Mouse (Mus musculus) right cerebral cortex, postnatal 25 days (tissue): Measurements from ENCODE around the gene Pgs1.

ENCODE experiments used
- DNase-seq: peaks from one replicate; pipeline ENCODE4 v3.0.0; 2022

Gene Pgs1

DNA sequence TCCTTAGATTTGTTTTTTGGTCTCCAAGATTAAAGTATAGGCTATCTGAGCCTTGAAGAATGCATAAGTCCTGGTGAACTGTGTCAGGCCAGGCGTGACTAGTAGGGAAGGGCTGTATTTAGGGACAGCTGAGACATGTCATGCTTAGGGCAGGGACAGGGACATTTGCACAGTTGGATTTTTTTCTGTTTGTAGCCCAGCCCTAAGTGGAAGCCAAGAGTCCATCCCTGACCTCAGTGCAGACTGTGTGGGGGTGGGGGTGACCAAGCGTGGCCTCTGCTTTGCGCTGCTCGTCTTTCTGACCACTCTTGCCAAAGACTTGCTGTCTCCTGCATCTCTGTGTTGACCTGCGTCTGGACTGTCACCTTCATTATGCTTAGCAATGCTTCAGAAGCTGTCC lies 18.1 kb downstream of the Pgs1 start:
- DNase-seq = no peak

GRCm38 (mm10) chr11:118007460-118008143 lies 21.5 kb downstream of the Pgs1 start:
- no peak for DNase-seq

GRCm38 (mm10) chr11:118008144-118008805 lies 22.2 kb downstream of the Pgs1 start:
- DNase-seq = no peak

- DNase-seq = no peak
Measured at GRCm38 (mm10) chr11:118008843-118009242, 22.8 kb downstream of the Pgs1 start.

DNA sequence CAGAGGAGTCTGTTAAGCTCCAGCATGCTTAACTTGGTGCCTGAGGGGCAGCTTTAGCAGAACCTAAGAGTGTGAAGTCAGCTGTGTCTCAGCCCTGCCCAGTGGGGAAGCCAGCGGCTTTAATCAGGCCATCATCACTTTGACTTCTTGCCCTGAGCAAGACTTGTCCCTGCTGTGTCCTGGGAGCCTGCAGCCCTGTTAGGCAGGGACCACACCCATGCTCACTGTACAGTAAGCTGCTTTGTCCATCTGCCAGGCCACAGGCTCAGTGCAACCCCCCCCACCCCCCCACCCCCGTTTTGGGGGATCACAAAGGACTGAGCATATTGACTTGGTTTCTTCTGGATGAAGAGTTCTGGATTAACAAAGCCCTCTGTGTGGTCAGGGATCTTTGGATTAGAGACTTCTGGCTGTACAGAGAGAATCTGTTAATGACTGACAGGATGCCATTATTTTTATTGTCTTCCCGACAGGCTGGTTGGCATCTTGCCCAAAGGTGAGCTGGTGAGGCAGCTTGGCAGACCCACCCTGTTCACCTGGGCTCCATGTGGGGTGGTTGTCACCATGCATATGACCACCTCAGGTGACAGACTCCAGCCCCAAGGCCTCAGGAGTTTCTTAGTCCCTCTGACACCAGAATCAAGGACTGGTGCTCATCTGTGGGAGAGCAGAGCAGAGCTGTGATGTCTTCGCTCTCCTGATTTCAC lies 23.9 kb downstream of the Pgs1 start:
- DNase-seq = no peak

DNA sequence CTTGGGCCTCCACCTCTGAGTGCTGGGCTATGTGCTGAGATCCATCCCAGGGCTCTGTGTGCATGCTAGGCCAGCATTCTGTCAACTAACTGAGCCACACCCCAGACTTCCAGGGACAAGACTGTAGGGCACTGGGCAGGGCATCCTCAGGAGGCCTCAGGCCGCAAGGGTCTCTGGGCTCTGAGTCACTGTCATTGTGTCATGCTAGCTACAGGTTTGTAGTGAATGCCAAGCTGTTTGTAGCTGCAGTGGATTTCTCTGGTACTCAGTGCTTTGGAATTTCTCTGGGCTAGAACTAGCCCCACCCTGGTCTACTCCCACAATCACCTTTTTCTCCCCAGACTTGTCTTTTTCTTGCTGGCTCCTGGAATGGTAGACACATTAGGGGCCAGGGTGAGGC lies 26.5 kb downstream of the Pgs1 start:
- no peak for DNase-seq

DNA sequence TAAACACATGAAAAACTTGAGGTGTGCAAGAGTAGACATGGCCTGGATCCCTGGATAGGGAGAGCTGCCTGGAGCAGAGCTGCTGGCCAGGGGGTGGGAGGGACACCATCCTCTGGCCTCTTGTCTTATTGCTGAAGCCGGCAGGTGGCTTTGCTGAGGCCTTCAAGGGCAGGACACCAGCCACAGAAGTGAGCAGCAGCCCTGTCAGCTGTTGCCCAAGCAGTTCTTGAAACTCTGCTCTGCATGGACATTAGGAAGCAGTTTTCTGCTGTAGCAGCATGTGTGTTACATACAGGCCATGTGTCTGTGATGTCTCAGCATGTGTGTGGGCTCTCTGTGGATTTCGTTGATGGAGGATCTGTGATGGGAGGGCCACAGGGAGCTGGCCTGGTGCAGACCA lies 27.2 kb downstream of the Pgs1 start:
- DNase-seq = no peak

- no peak for DNase-seq
Measured at GRCm38 (mm10) chr11:118014391-118014995, 28.4 kb downstream of the Pgs1 start.

GRCm38 (mm10) chr11:118015381-118016145 lies 29.5 kb downstream of the Pgs1 start:
- no peak for DNase-seq

DNA sequence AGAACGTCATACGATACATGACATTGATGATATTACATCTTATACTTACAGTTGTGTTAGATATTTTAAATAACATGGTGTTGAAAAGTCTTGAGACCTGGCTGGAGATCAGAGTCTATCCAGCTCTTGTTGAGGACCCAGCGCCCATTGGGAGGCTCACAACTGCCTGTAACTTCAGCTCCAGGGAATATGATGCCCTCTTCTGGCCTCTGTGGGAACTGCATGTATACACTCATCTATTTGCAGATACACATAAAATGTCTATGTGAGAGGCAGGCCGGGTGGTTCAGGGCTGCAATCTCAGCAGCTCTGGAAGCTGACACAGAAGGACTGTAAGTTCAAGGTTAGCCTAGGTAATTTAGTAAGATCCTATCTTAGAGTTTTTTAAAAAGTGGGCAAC lies 32.2 kb downstream of the Pgs1 start:
- no peak for DNase-seq

DNA sequence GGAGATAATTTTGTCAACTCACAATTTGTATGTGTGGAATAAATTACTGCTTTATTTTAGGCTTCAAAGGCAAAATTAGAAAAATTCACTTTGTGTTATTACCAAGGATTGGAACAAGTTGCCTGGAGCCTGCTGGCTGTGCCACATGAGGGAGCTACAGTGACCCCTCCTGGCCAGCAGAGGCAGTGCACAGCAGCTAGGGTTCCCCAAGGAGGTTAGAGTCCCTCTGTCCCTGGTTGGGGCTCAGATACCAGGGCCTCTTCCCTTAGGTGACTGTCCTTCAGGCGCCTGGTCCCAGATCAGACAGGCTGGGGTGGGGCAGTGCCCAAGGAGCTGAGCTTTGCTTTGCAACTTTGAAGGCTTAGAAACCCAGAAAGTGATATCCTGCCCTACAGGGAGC lies 35.7 kb downstream of the Pgs1 start:
- peak; percentile 45 for DNase-seq

DNA sequence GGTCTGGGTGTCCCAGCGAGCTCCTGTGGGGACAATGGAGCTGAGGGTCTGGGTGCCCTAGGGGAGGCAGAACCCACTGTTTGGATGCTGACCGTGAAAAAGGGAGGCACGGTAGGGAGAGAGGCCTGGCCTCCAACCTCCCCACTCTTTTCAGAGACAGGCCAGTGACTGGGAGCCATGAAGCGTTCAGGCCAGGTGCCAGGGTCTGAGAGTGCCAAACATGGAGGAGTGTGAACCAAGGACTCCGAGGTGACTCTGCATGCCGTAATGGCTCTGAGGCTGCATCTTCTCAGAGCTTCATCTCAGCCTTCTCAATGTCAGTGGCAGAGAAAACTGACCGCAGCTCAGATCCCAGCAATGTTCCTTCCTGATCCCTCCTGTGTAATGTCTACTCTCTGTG lies 37.4 kb downstream of the Pgs1 start:
- DNase-seq = no peak

DNA sequence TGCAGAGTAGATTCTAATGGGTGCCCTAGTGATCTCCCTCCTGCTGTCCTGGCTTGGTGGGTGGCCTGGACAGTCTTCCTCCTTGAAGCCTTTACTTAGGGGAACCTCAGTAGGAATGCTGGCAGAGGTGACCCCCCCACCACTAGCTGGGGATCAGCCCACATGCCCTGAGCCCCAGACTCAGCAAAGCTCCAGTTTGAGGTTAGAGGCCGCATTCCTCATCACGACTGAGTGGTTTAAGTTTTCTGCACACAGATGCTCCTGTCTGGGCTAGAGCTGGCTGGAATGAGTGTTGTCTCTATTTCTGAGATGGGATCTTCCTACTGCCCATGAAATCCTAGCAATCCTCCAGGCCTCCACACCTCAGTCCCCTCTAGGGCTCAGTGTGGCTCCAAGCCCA lies 38.0 kb downstream of the Pgs1 start:
- DNase-seq = no peak

DNA sequence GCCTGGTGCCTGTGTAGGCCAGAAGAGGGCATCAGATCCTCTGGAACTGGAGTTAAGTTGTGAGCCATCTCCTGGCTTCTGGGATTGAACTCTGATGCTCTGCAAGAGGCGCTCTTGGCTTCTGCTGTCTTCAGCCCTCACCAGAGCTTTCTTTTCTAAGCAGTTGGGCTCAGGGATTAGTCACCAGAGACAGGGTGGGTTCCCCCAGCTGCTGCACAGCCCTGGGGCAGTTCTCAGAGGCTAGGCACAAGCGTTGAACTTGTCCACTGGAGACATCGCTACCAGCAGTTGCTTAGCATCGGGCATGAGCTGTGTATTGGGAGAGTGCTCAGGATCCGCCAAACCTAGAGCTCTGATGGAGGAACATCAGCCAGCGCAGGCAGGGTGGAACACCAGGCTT lies 43.1 kb downstream of the Pgs1 start:
- no peak for DNase-seq

DNA sequence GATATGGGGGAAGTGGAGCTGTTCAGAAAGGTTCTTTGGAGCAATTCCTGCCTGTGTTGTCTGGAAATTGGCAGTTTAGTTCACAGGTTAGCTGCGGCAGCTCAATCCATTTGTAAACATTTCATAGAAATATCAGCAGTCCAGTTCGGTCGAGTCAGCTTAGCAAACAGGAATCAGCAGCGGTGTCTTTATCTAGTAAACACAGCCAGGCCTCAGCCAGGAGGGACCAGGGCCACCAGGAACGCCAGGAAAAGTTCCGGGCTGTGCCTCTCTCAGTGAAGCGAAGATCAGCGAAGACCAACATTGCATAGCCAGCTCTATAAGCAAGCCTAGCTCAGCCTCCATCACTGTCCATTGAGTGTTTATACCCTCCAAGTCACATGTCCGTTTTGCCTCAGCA lies 45.0 kb downstream of the Pgs1 start:
- DNase-seq = no peak

DNA sequence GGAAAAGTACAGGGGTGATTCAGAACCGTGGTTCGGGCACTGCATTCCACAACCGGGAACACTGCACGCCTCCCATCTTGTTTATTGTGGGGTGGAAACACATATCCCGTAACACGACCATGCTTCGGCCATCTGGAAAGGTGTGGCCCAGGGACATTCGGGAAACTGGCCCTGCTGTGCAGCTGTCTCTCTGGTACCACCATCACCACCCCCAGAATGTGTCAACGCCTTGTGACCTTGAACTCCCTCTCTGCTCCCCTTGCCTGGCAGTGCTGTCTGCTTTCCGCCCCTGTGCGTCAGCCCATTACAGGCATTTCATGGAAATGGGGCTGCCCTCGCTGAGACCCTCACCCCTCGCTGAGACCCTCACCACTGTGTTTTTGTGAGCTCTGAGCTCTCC lies 48.3 kb downstream of the Pgs1 start:
- DNase-seq = no peak

- no peak for DNase-seq
Measured at GRCm38 (mm10) chr11:118035068-118035467, 49.0 kb downstream of the Pgs1 start.

- DNase-seq = no peak
Measured at GRCm38 (mm10) chr11:118042791-118043190, 56.7 kb downstream of the Pgs1 start.

- DNase-seq = peak; percentile 25
Measured at GRCm38 (mm10) chr11:118043293-118043907, 57.3 kb downstream of the Pgs1 start.

DNA sequence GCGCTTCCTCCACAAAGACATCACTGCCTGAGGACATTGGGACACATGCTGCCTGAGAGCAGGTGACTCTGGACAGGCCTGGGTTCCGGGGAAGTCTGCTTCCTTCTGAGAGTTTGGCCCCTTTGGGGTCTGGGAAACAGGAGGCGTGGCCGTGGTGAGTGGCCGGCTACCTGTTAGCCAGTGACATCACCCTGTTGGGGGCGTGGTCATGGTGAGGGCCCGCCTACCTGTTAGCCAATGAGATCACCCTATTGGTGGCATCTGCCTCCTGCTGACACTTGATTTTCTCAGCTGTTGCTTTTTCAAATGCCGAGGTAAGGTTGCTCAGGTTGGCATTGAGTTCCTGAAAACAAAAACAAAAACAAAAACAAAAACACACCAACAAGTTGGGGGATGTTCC lies 63.5 kb downstream of the Pgs1 start:
- DNase-seq = no peak

DNA sequence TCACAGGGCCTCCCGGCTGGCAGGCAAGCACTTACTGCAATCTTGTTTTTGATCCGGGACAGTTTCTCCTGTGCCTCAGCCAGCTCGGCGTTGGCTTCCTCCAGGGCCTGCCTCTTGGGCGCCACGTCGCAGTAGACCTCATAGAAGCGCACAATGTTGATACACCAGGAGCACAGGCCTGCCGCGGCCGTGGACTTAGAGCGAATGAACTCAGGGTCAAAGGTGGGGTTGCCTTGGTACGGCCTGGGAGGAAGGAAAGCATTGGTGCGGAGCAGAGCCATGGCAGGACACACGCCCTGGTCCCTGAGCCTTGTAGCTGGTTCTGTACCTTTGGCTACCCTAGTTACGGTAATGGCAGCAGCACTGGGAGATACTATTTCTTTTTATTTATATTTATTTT lies 64.1 kb downstream of the Pgs1 start:
- no peak for DNase-seq

GRCm38 (mm10) chr11:118058367-118058766 lies 72.3 kb downstream of the Pgs1 start:
- no peak for DNase-seq

DNA sequence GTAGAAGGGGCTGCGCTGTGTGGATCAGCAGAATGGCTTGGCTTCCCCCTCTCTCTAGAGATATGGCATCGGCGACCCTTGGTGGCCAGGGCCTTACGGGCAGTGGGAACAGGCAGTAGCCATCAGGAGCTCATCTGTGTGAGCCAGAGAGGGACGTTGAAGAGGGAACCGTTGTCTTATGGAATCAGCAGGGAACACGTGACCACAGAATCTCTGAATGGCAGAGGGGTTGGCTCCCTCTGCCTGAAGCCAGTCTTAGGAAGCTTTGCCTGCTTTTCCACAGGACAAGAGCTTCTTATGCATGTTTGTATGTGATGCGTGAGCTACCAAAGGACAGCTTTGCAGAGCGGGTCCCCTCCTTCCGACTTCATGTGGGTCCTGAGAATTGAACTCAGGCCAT lies 72.8 kb downstream of the Pgs1 start:
- DNase-seq = no peak
